Mouse (Mus musculus): ENCODE measurements around the gene Aph1c. TPM values are rescaled to one million over a fixed set of nuclear protein-coding genes. Genes with fewer than 3 reads are reported as not detected.
A peak's percentile ranks its signal among the peaks of the same experiment; 100 is the strongest.
"Not testable (repeated sequence)": the region's sequence is repeated elsewhere in the genome, so short reads cannot be mapped to it uniquely, and the experiment has no call there.

Aph1c gene
- polyA plus RNA-seq (2017; shearing (Covaris generic)): under 1 TPM; 0.74 to 0.96 (median 0.93) TPM

- ATAC-seq: peak; percentile 99
These were observed at the start of gene Aph1c for GRCm38 (mm10) chr9:66834318-66835096. TSS of gene Aph1c (minus strand) at chr9:66834726.

GRCm38 (mm10) chr9:66883500-66883899, 49.0 kb upstream of the Aph1c start:
- ATAC-seq: peak; percentile 82

- ATAC-seq: peak; percentile 83
These were observed 47.9 kb upstream of the Aph1c start for GRCm38 (mm10) chr9:66882406-66882821.

- no peak for ATAC-seq
These were observed 47.3 kb upstream of the Aph1c start for GRCm38 (mm10) chr9:66881858-66882257.

GRCm38 (mm10) chr9:66880752-66881151, 46.2 kb upstream of the Aph1c start:
- ATAC-seq: no peak

GRCm38 (mm10) chr9:66879486-66879885, 45.0 kb upstream of the Aph1c start:
- ATAC-seq: no peak

- ATAC-seq: no peak
These were observed 44.4 kb upstream of the Aph1c start for GRCm38 (mm10) chr9:66878899-66879298.

- ATAC-seq: no peak
These were observed 42.1 kb upstream of the Aph1c start for GRCm38 (mm10) chr9:66876577-66876976.

- ATAC-seq: no peak
These were observed 39.8 kb upstream of the Aph1c start for GRCm38 (mm10) chr9:66874297-66874696.

GRCm38 (mm10) chr9:66873531-66873930, 39.0 kb upstream of the Aph1c start:
- peak; percentile 93 for ATAC-seq

- ATAC-seq: not testable (repeated sequence)
These were observed 38.5 kb upstream of the Aph1c start for GRCm38 (mm10) chr9:66873009-66873408.

- no peak for ATAC-seq
These were observed 37.6 kb upstream of the Aph1c start for GRCm38 (mm10) chr9:66872015-66872727.

GRCm38 (mm10) chr9:66864708-66865107, 30.2 kb upstream of the Aph1c start:
- no peak for ATAC-seq

- no peak for ATAC-seq
These were observed 28.9 kb upstream of the Aph1c start for GRCm38 (mm10) chr9:66863456-66863855.

- no peak for ATAC-seq
These were observed 27.7 kb upstream of the Aph1c start for GRCm38 (mm10) chr9:66862202-66862601.

- ATAC-seq: no peak
These were observed 26.7 kb upstream of the Aph1c start for GRCm38 (mm10) chr9:66861104-66861767.

GRCm38 (mm10) chr9:66859523-66859922, 25.0 kb upstream of the Aph1c start:
- ATAC-seq: no peak

- no peak for ATAC-seq
These were observed 21.3 kb upstream of the Aph1c start for GRCm38 (mm10) chr9:66855865-66856264.

GRCm38 (mm10) chr9:66852592-66852991, 18.1 kb upstream of the Aph1c start:
- no peak for ATAC-seq

GRCm38 (mm10) chr9:66850966-66851365, 16.4 kb upstream of the Aph1c start:
- ATAC-seq: no peak

- no peak for ATAC-seq
These were observed 12.3 kb upstream of the Aph1c start for GRCm38 (mm10) chr9:66846822-66847221.

- ATAC-seq: peak; percentile 28
These were observed 563 bp upstream of the Aph1c start for GRCm38 (mm10) chr9:66835097-66835480.

GRCm38 (mm10) chr9:66833851-66834250, 675 bp downstream of the Aph1c start:
- no peak for ATAC-seq
